ENCODE assay signal across 22 mouse cellular contexts in genomic region chr19:28685484-28685883, GRCm38 (mm10).
"Had no signal": no experiment of that assay in that cellular context is flagged by ENCODE, and none has a peak within 500 bp of the region (broad histone marks: within the 10 kb centered on the region; RNA-seq: fewer than 3 reads in every experiment).

No protein-coding gene starts in this region.

- ATAC-seq: liver, postnatal 0 days; midbrain, embryonic 15.5 days had no signal

- DNase-seq: kidney, postnatal 36 days; left cerebral cortex, postnatal 4 days; liver, postnatal 0 days; lung, embryonic 14.5 days; lung, postnatal 10 days; lung, postnatal 36 days; right cerebral cortex, adult 18-20 months; right cerebral cortex, postnatal 14 days; right cerebral cortex, postnatal 4 days; thymus, adult 2 months; thymus, postnatal 14 days; thymus, postnatal 4 days had no signal

- H3K9me3 ChIP-seq: limb, embryonic 12.5 days; limb, embryonic 15.5 days; midbrain, embryonic 12.5 days; midbrain, embryonic 15.5 days; neural tube, embryonic 12.5 days; neural tube, embryonic 15.5 days had no signal

- H3K27ac ChIP-seq: kidney, postnatal 0 days; limb, embryonic 12.5 days; limb, embryonic 15.5 days; liver, embryonic 14.5 days; midbrain, embryonic 12.5 days; midbrain, embryonic 15.5 days; neural tube, embryonic 12.5 days; neural tube, embryonic 15.5 days; stomach, postnatal 0 days had no signal

- H3K9ac ChIP-seq: limb, embryonic 12.5 days; limb, embryonic 15.5 days; liver, embryonic 14.5 days; liver, postnatal 0 days; lung, embryonic 14.5 days; midbrain, embryonic 12.5 days; midbrain, embryonic 15.5 days; neural tube, embryonic 12.5 days; neural tube, embryonic 15.5 days had no signal

- H3K4me2 ChIP-seq: limb, embryonic 12.5 days; limb, embryonic 15.5 days; liver, embryonic 11.5 days; lung, embryonic 14.5 days; midbrain, embryonic 12.5 days; midbrain, embryonic 15.5 days; neural tube, embryonic 12.5 days; neural tube, embryonic 15.5 days had no signal

- H3K27me3 ChIP-seq: limb, embryonic 15.5 days had no signal

- H3K36me3 ChIP-seq: limb, embryonic 12.5 days; limb, embryonic 15.5 days; midbrain, embryonic 12.5 days; midbrain, embryonic 15.5 days; neural tube, embryonic 12.5 days; neural tube, embryonic 15.5 days had no signal

- H3K4me1 ChIP-seq: limb, embryonic 15.5 days; midbrain, embryonic 15.5 days; neural tube, embryonic 12.5 days had no signal

- H3K4me3 ChIP-seq: limb, embryonic 12.5 days; limb, embryonic 15.5 days; midbrain, embryonic 12.5 days; midbrain, embryonic 15.5 days; neural tube, embryonic 12.5 days; neural tube, embryonic 15.5 days had no signal
